9 mouse cellular contexts compared by ENCODE assay signal in genomic region chr16:22656533-22657444, GRCm38 (mm10). TPM values are rescaled to one million over a fixed set of nuclear protein-coding genes. Genes with fewer than 3 reads are reported as not detected.
DNase-seq lines count a peak whose midpoint lies in the region; ATAC-seq and TF ChIP-seq lines count a peak whose summit lies in the region.
"Had no signal": no experiment of that assay in that cellular context is flagged by ENCODE, and none has a peak within 500 bp of the region (broad histone marks: within the 10 kb centered on the region; RNA-seq: fewer than 3 reads in every experiment).

Gene Dgkg, minus strand, starts transcription at chr16:22657221.

- no peak for DNase-seq in testis, postnatal 14 days (ENCODE audit: low spot score)
- DNase-seq in kidney, postnatal 36 days = peak; percentile 14 to 48
- DNase-seq in monocyte, adult 2 months (ENCODE audit: low read depth in 1 of 2, low spot score in 2 of 2) = peak; percentile 66 to 77

- peak within 1 kb of the TSS; percentile 20; the same call in 1 of the 2 replicates for H3K4me3 ChIP-seq in testis, adult 2 months (ENCODE audit: control insufficient read depth, low read depth, low read length)
- H3K4me3 ChIP-seq in embryonic fibroblast, embryonic 13.5 days (ENCODE audit: insufficient read depth, low read length) = peak within 1 kb of the TSS; percentile 33
- H3K4me3 ChIP-seq in heart, embryonic 15.5 days = peak within 1 kb of the TSS; percentile 57
- H3K4me3 ChIP-seq in liver, embryonic 12.5 days = peak within 1 kb of the TSS; percentile 43
- H3K4me3 ChIP-seq in stomach, embryonic 15.5 days (replicated peaks) = peak within 1 kb of the TSS; percentile 44

- peak within 1 kb of the TSS; percentile 38; the same call in 1 of the 2 replicates for H3K9ac ChIP-seq in heart, embryonic 15.5 days
- no peak within 1 kb of the TSS for H3K9ac ChIP-seq in liver, embryonic 12.5 days
- H3K9ac ChIP-seq in stomach, embryonic 15.5 days = no peak within 1 kb of the TSS

- no peaks in the 10 kb centered on the region for H3K9me3 ChIP-seq in heart, embryonic 15.5 days (replicated peaks)
- H3K9me3 ChIP-seq in liver, embryonic 12.5 days (replicated peaks) = no peaks in the 10 kb centered on the region
- no peaks in the 10 kb centered on the region for H3K9me3 ChIP-seq in stomach, embryonic 15.5 days

- no peak for TF ChIP-seq CTCF in testis, adult 2 months (IDR thresholded peaks at IDR 0.05; ENCODE audit: control insufficient read depth, insufficient read depth, insufficient replicate concordance, low read depth, low read length)
- no peak for TF ChIP-seq CTCF in embryonic fibroblast, embryonic 13.5 days (IDR thresholded peaks at IDR 0.05; ENCODE audit: borderline replicate concordance, insufficient read depth, low read length)

- H3K36me3 ChIP-seq in testis, adult 2 months (ENCODE audit: control insufficient read depth, insufficient read depth, low read length) = no peaks in the 10 kb centered on the region
- H3K36me3 ChIP-seq in heart, embryonic 15.5 days = no peaks in the 10 kb centered on the region
- no peaks in the 10 kb centered on the region for H3K36me3 ChIP-seq in liver, embryonic 12.5 days
- H3K36me3 ChIP-seq in stomach, embryonic 15.5 days = no peaks in the 10 kb centered on the region
- H3K36me3 ChIP-seq: G1E had no signal

- under 1% methylated on average over 62 of the region's 63 CpGs for WGBS in heart, embryonic 15.5 days
- WGBS in liver, embryonic 12.5 days (ENCODE audit: insufficient replicate concordance) = 1% methylated on average over 63 of the region's 63 CpGs
- WGBS in stomach, embryonic 15.5 days = under 1% methylated on average over 62 of the region's 63 CpGs

- no peak within 1 kb of the TSS for H3K27ac ChIP-seq in testis, adult 2 months (ENCODE audit: control insufficient read depth, insufficient read depth, low read depth, low read length)
- no peak within 1 kb of the TSS for H3K27ac ChIP-seq in embryonic fibroblast, embryonic 13.5 days (ENCODE audit: insufficient read depth, low read length)
- H3K27ac ChIP-seq in heart, embryonic 15.5 days = no peak within 1 kb of the TSS
- H3K27ac ChIP-seq in liver, embryonic 12.5 days = no peak within 1 kb of the TSS
- no peak within 1 kb of the TSS for H3K27ac ChIP-seq in stomach, embryonic 15.5 days

- peak within 1 kb of the TSS; percentile 94 for H3K4me2 ChIP-seq in heart, embryonic 15.5 days
- H3K4me2 ChIP-seq in liver, embryonic 12.5 days = peak within 1 kb of the TSS; percentile 65
- H3K4me2 ChIP-seq in stomach, embryonic 15.5 days = peak within 1 kb of the TSS; percentile 72

- H3K4me1 ChIP-seq in testis, adult 2 months (ENCODE audit: control insufficient read depth, insufficient read depth, low read length) = peaks cover 2% of the 10 kb centered on the region
- H3K4me1 ChIP-seq in embryonic fibroblast, embryonic 13.5 days (ENCODE audit: control insufficient read depth, insufficient read depth, low read length) = 0 out of 2 replicates have a peak, but pooled peaks cover 4% of the 10 kb centered on the region
- peaks cover 22% of the 10 kb centered on the region for H3K4me1 ChIP-seq in heart, embryonic 15.5 days (replicated peaks)
- H3K4me1 ChIP-seq in liver, embryonic 12.5 days = 0 out of 2 replicates have a peak, but pooled peaks cover 14% of the 10 kb centered on the region
- peaks cover 7% of the 10 kb centered on the region; the same call in 1 of the 2 replicates for H3K4me1 ChIP-seq in stomach, embryonic 15.5 days

- no peak; the same call in 1 of the 2 replicates for ATAC-seq in heart, embryonic 15.5 days (replicated peaks; ENCODE audit: insufficient number of reproducible peaks, insufficient read depth, low FRiP score, low read depth)
- peak; percentile 49 for ATAC-seq in liver, embryonic 12.5 days
- ATAC-seq in stomach, embryonic 15.5 days (ENCODE audit: insufficient read depth, low FRiP score, low read depth) = peak; percentile 31; the same call in 1 of the 2 replicates

- H3K27me3 ChIP-seq in testis, adult 2 months (ENCODE audit: control insufficient read depth, insufficient read depth, low read length) = no peaks in the 10 kb centered on the region
- H3K27me3 ChIP-seq in heart, embryonic 15.5 days = peaks cover 30% of the 10 kb centered on the region
- peaks cover 37% of the 10 kb centered on the region for H3K27me3 ChIP-seq in liver, embryonic 12.5 days (replicated peaks)
- H3K27me3 ChIP-seq in stomach, embryonic 15.5 days (replicated peaks) = peaks cover 23% of the 10 kb centered on the region

- TF ChIP-seq POLR2A in testis, adult 2 months (IDR thresholded peaks at IDR 0.05; ENCODE audit: control insufficient read depth, low read depth, low read length) = no peak
- TF ChIP-seq POLR2A in embryonic fibroblast, embryonic 13.5 days (IDR thresholded peaks at IDR 0.05; ENCODE audit: low read depth, low read length) = no peak

RNA-seq across cellular contexts. Expression of gene Dgkg, which starts in this region (rescaled TPM):
- 0.09 and 0.22 TPM in 2 replicates for polyA plus RNA-seq in testis, adult 2 months (2012; rRNA removed)
- polyA plus RNA-seq in embryonic fibroblast, embryonic 13.5 days (2011; ENCODE audit: insufficient read length, low read depth, missing spikeins) = 0.32 and 0.58 TPM in 2 replicates
- polyA plus RNA-seq in heart, embryonic 15.5 days (2015; fragmentation: Nextera tagmentation; extraction: Ambion mirVana) = 0.53 and 1.2 TPM in 2 replicates
- 0.89 and 0.91 TPM in 2 replicates for polyA plus RNA-seq in liver, embryonic 12.5 days (2016; fragmentation: Nextera tagmentation; extraction: Ambion mirVana)
- polyA plus RNA-seq in stomach, embryonic 15.5 days (2015; fragmentation: Nextera tagmentation; extraction: Ambion mirVana) = 1.5 and 2.1 TPM in 2 replicates
- polyA plus RNA-seq: G1E had no signal

Comparison
In these comparisons a context has a peak if more than half of its experiments do, and no peak if none do; other contexts are left out.
1. Peak in ATAC-seq, H3K4me3 ChIP-seq and H3K4me2 ChIP-seq in liver, embryonic 12.5 days; RNA of the gene not detected or under 1 TPM.